Mouse (Mus musculus): Measurements from ENCODE around the gene Dclk3. TPM values are rescaled to one million over a fixed set of nuclear protein-coding genes. Genes with fewer than 3 reads are reported as not detected.

Gene Dclk3
- polyA plus RNA-seq, 1 experiment from 2014 or later = 0.39 TPM

- Histone ChIP-seq H3K9ac (replicated peaks) (no peak overlapping the region), H3K27ac (peak overlapping the region; percentile 45; the same call in 1 of the 2 replicates), H3K4me3 (replicated peaks) (no peak overlapping the region), H3K27me3 (no peaks in the 10 kb centered on the region), H3K9me3 (no peaks in the 10 kb centered on the region), H3K36me3 (no peaks in the 10 kb centered on the region), H3K4me2 (no peak overlapping the region), H3K4me1 (replicated peaks) (peaks cover 24% of the 10 kb centered on the region)
- peak; percentile 49; the same call in 1 of the 2 replicates for ATAC-seq (ENCODE audit: insufficient number of reproducible peaks, insufficient read depth, low FRiP score, low TSS enrichment, low read depth)
- 61% methylated on average over 10 of the region's 10 CpGs for WGBS
Measured at GRCm38 (mm10) chr9:111461415-111462103, 22.7 kb downstream of the Dclk3 start.

- Histone ChIP-seq H3K27me3 (no peaks in the 10 kb centered on the region), H3K4me1 (replicated peaks) (peaks cover 14% of the 10 kb centered on the region), H3K9me3 (no peaks in the 10 kb centered on the region), H3K27ac (no peak overlapping the region), H3K4me3 (replicated peaks) (no peak overlapping the region), H3K4me2 (no peak overlapping the region), H3K9ac (replicated peaks) (no peak overlapping the region), H3K36me3 (no peaks in the 10 kb centered on the region)
- WGBS = 94% methylated on average over 6 of the region's 6 CpGs
- ATAC-seq (ENCODE audit: insufficient number of reproducible peaks, insufficient read depth, low FRiP score, low TSS enrichment, low read depth) = no peak
Measured at GRCm38 (mm10) chr9:111465666-111466065, 26.8 kb downstream of the Dclk3 start.

- WGBS = 75% methylated on average over 21 of the region's 21 CpGs
- Histone ChIP-seq H3K9ac (replicated peaks) (no peak overlapping the region), H3K4me3 (replicated peaks) (no peak overlapping the region), H3K27me3 (no peaks in the 10 kb centered on the region), H3K4me2 (no peak overlapping the region), H3K36me3 (no peaks in the 10 kb centered on the region), H3K27ac (0 out of 2 replicates have a peak overlapping the region, but pooled peaks have one; percentile 47), H3K4me1 (replicated peaks) (peaks cover 15% of the 10 kb centered on the region), H3K9me3 (no peaks in the 10 kb centered on the region)
- ATAC-seq (ENCODE audit: insufficient number of reproducible peaks, insufficient read depth, low FRiP score, low TSS enrichment, low read depth) = no peak
Measured at GRCm38 (mm10) chr9:111473686-111474457, 35.0 kb downstream of the Dclk3 start.

GRCm38 (mm10) chr9:111474458-111474745 is 35.5 kb downstream of the Dclk3 start:
- 74% methylated on average over 3 of the region's 3 CpGs for WGBS

GRCm38 (mm10) chr9:111475281-111475680 is 36.4 kb downstream of the Dclk3 start:
- Histone ChIP-seq H3K9ac (replicated peaks) (no peak overlapping the region), H3K27ac (no peak overlapping the region), H3K36me3 (no peaks in the 10 kb centered on the region), H3K4me1 (replicated peaks) (peaks cover 15% of the 10 kb centered on the region), H3K4me2 (no peak overlapping the region), H3K9me3 (no peaks in the 10 kb centered on the region), H3K4me3 (replicated peaks) (no peak overlapping the region), H3K27me3 (no peaks in the 10 kb centered on the region)
- WGBS = 87% methylated on average over 3 of the region's 3 CpGs
- ATAC-seq (ENCODE audit: insufficient number of reproducible peaks, insufficient read depth, low FRiP score, low TSS enrichment, low read depth) = no peak

More at GRCm38 (mm10) chr9:111474458-111474745, 35.5 kb downstream of the Dclk3 start:
- H3K9me3 ChIP-seq = no peaks in the 10 kb centered on the region
- peak overlapping the region; percentile 47; the same call in 1 of the 2 replicates for H3K27ac ChIP-seq
- no peak overlapping the region for H3K9ac ChIP-seq (replicated peaks)
- H3K4me1 ChIP-seq (replicated peaks) = peaks cover 15% of the 10 kb centered on the region
- H3K27me3 ChIP-seq = no peaks in the 10 kb centered on the region
- no peaks in the 10 kb centered on the region for H3K36me3 ChIP-seq
- ATAC-seq (ENCODE audit: insufficient number of reproducible peaks, insufficient read depth, low FRiP score, low TSS enrichment, low read depth) = no peak
- no peak overlapping the region for H3K4me3 ChIP-seq (replicated peaks)
- no peak overlapping the region for H3K4me2 ChIP-seq

- H3K36me3 ChIP-seq = no peaks in the 10 kb centered on the region
- WGBS = 59% methylated on average over 4 of the region's 4 CpGs
- no peaks in the 10 kb centered on the region for H3K9me3 ChIP-seq
Measured at GRCm38 (mm10) chr9:111475973-111476372, 37.1 kb downstream of the Dclk3 start.

GRCm38 (mm10) chr9:111476479-111477016 is 37.7 kb downstream of the Dclk3 start:
- peaks cover 15% of the 10 kb centered on the region for H3K4me1 ChIP-seq (replicated peaks)
- 73% methylated on average over 6 of the region's 6 CpGs for WGBS
- H3K4me3 ChIP-seq (replicated peaks) = no peak overlapping the region
- ATAC-seq (ENCODE audit: insufficient number of reproducible peaks, insufficient read depth, low FRiP score, low TSS enrichment, low read depth) = no peak
- H3K9me3 ChIP-seq = no peaks in the 10 kb centered on the region
- no peaks in the 10 kb centered on the region for H3K27me3 ChIP-seq
- no peak overlapping the region for H3K27ac ChIP-seq
- H3K36me3 ChIP-seq = no peaks in the 10 kb centered on the region
- H3K9ac ChIP-seq (replicated peaks) = no peak overlapping the region
- H3K4me2 ChIP-seq = no peak overlapping the region

More at GRCm38 (mm10) chr9:111475973-111476372, 37.1 kb downstream of the Dclk3 start:
- H3K27me3 ChIP-seq = no peaks in the 10 kb centered on the region
- H3K4me1 ChIP-seq (replicated peaks) = peaks cover 15% of the 10 kb centered on the region
- no peak overlapping the region for H3K4me3 ChIP-seq (replicated peaks)
- no peak overlapping the region for H3K27ac ChIP-seq
- H3K9ac ChIP-seq (replicated peaks) = no peak overlapping the region
- no peak overlapping the region for H3K4me2 ChIP-seq
- ATAC-seq (ENCODE audit: insufficient number of reproducible peaks, insufficient read depth, low FRiP score, low TSS enrichment, low read depth) = no peak

- ATAC-seq (ENCODE audit: insufficient number of reproducible peaks, insufficient read depth, low FRiP score, low TSS enrichment, low read depth) = no peak
- WGBS = 65% methylated on average over 7 of the region's 7 CpGs
Measured at GRCm38 (mm10) chr9:111478853-111479490, 40.1 kb downstream of the Dclk3 start.

GRCm38 (mm10) chr9:111481011-111481410 is 42.1 kb downstream of the Dclk3 start:
- Histone ChIP-seq H3K4me1 (replicated peaks) (0 out of 2 replicates have a peak, but pooled peaks cover 5% of the 10 kb centered on the region), H3K27me3 (no peaks in the 10 kb centered on the region), H3K9me3 (no peaks in the 10 kb centered on the region), H3K36me3 (no peaks in the 10 kb centered on the region), H3K4me3 (replicated peaks) (no peak overlapping the region), H3K27ac (no peak overlapping the region), H3K9ac (replicated peaks) (no peak overlapping the region), H3K4me2 (no peak overlapping the region)
- 83% methylated on average over 3 of the region's 3 CpGs for WGBS
- ATAC-seq (ENCODE audit: insufficient number of reproducible peaks, insufficient read depth, low FRiP score, low TSS enrichment, low read depth) = no peak

More at GRCm38 (mm10) chr9:111478853-111479490, 40.1 kb downstream of the Dclk3 start:
- no peak overlapping the region for H3K27ac ChIP-seq
- no peaks in the 10 kb centered on the region for H3K27me3 ChIP-seq
- H3K4me1 ChIP-seq (replicated peaks) = peaks cover 9% of the 10 kb centered on the region; the same call in 1 of the 2 replicates
- H3K9ac ChIP-seq (replicated peaks) = no peak overlapping the region
- no peak overlapping the region for H3K4me3 ChIP-seq (replicated peaks)
- H3K36me3 ChIP-seq = no peaks in the 10 kb centered on the region
- no peaks in the 10 kb centered on the region for H3K9me3 ChIP-seq
- H3K4me2 ChIP-seq = no peak overlapping the region

GRCm38 (mm10) chr9:111486645-111487477 is 48.0 kb downstream of the Dclk3 start:
- Histone ChIP-seq H3K4me3 (replicated peaks) (no peak overlapping the region), H3K27ac (no peak overlapping the region), H3K9me3 (no peaks in the 10 kb centered on the region), H3K4me1 (replicated peaks) (peaks cover 8% of the 10 kb centered on the region), H3K27me3 (peaks cover 12% of the 10 kb centered on the region), H3K36me3 (no peaks in the 10 kb centered on the region), H3K4me2 (no peak overlapping the region), H3K9ac (replicated peaks) (0 out of 2 replicates have a peak overlapping the region, but pooled peaks have one; percentile 1)
- ATAC-seq (ENCODE audit: insufficient number of reproducible peaks, insufficient read depth, low FRiP score, low TSS enrichment, low read depth) = no peak; the same call in 1 of the 2 replicates
- WGBS = 57% methylated on average over 10 of the region's 10 CpGs
